Mouse (Mus musculus): ENCODE measurements around the gene Gas2.
A peak's percentile ranks its signal among the peaks of the same experiment; 100 is the strongest.

Gas2 gene

GRCm38 (mm10) chr7:51969379-51969778 is 107.6 kb downstream of the Gas2 start:
- H3K27me3 ChIP-seq (ENCODE audit: control insufficient read depth, insufficient read depth, low read length, poor library complexity, severe bottlenecking) = no peaks in the 10 kb centered on the region
- DNase-seq (ENCODE audit: low read depth, low spot score) = no peak
- H3K36me3 ChIP-seq (ENCODE audit: control insufficient read depth, insufficient read depth, low read length, poor library complexity, severe bottlenecking) = no peaks in the 10 kb centered on the region

GRCm38 (mm10) chr7:51972252-51972855 is 110.5 kb downstream of the Gas2 start:
- Histone ChIP-seq H3K27me3 (ENCODE audit: control insufficient read depth, insufficient read depth, low read length, poor library complexity, severe bottlenecking) (no peaks in the 10 kb centered on the region), H3K36me3 (ENCODE audit: control insufficient read depth, insufficient read depth, low read length, poor library complexity, severe bottlenecking) (no peaks in the 10 kb centered on the region)
- DNase-seq (ENCODE audit: low read depth, low spot score) = peak; percentile 41

GRCm38 (mm10) chr7:51973091-51973490 is 111.3 kb downstream of the Gas2 start:
- no peak for DNase-seq (ENCODE audit: low read depth, low spot score)
- Histone ChIP-seq H3K27me3 (ENCODE audit: control insufficient read depth, insufficient read depth, low read length, poor library complexity, severe bottlenecking) (no peaks in the 10 kb centered on the region), H3K36me3 (ENCODE audit: control insufficient read depth, insufficient read depth, low read length, poor library complexity, severe bottlenecking) (no peaks in the 10 kb centered on the region)

- Histone ChIP-seq H3K36me3 (ENCODE audit: control insufficient read depth, insufficient read depth, low read length, poor library complexity, severe bottlenecking) (no peaks in the 10 kb centered on the region), H3K27me3 (ENCODE audit: control insufficient read depth, insufficient read depth, low read length, poor library complexity, severe bottlenecking) (no peaks in the 10 kb centered on the region)
- no peak for DNase-seq (ENCODE audit: low read depth, low spot score)
These were observed 111.7 kb downstream of the Gas2 start for GRCm38 (mm10) chr7:51973526-51973925.

GRCm38 (mm10) chr7:51975181-51975580 is 113.4 kb downstream of the Gas2 start:
- no peak for DNase-seq (ENCODE audit: low read depth, low spot score)
- Histone ChIP-seq H3K27me3 (ENCODE audit: control insufficient read depth, insufficient read depth, low read length, poor library complexity, severe bottlenecking) (no peaks in the 10 kb centered on the region), H3K36me3 (ENCODE audit: control insufficient read depth, insufficient read depth, low read length, poor library complexity, severe bottlenecking) (no peaks in the 10 kb centered on the region)

GRCm38 (mm10) chr7:51979271-51979670 is 117.5 kb downstream of the Gas2 start:
- peak; percentile 4 for DNase-seq (ENCODE audit: low read depth, low spot score)
- Histone ChIP-seq H3K27me3 (ENCODE audit: control insufficient read depth, insufficient read depth, low read length, poor library complexity, severe bottlenecking) (no peaks in the 10 kb centered on the region), H3K36me3 (ENCODE audit: control insufficient read depth, insufficient read depth, low read length, poor library complexity, severe bottlenecking) (no peaks in the 10 kb centered on the region)

GRCm38 (mm10) chr7:51982303-51982702 is 120.5 kb downstream of the Gas2 start:
- no peak for DNase-seq (ENCODE audit: low read depth, low spot score)
- H3K36me3 ChIP-seq (ENCODE audit: control insufficient read depth, insufficient read depth, low read length, poor library complexity, severe bottlenecking) = no peaks in the 10 kb centered on the region
- H3K27me3 ChIP-seq (ENCODE audit: control insufficient read depth, insufficient read depth, low read length, poor library complexity, severe bottlenecking) = no peaks in the 10 kb centered on the region

GRCm38 (mm10) chr7:51985763-51986162 is 123.9 kb downstream of the Gas2 start:
- Histone ChIP-seq H3K27me3 (ENCODE audit: control insufficient read depth, insufficient read depth, low read length, poor library complexity, severe bottlenecking) (no peaks in the 10 kb centered on the region), H3K36me3 (ENCODE audit: control insufficient read depth, insufficient read depth, low read length, poor library complexity, severe bottlenecking) (no peaks in the 10 kb centered on the region)
- no peak for DNase-seq (ENCODE audit: low read depth, low spot score)

- no peak for DNase-seq (ENCODE audit: low read depth, low spot score)
- H3K36me3 ChIP-seq (ENCODE audit: control insufficient read depth, insufficient read depth, low read length, poor library complexity, severe bottlenecking) = no peaks in the 10 kb centered on the region
These were observed 125.1 kb downstream of the Gas2 start for GRCm38 (mm10) chr7:51986909-51987308.

GRCm38 (mm10) chr7:51991020-51991419 is 129.2 kb downstream of the Gas2 start:
- DNase-seq (ENCODE audit: low read depth, low spot score) = no peak

More at GRCm38 (mm10) chr7:51986909-51987308, 125.1 kb downstream of the Gas2 start:
- H3K27me3 ChIP-seq (ENCODE audit: control insufficient read depth, insufficient read depth, low read length, poor library complexity, severe bottlenecking) = no peaks in the 10 kb centered on the region

GRCm38 (mm10) chr7:52005511-52006295 is 143.9 kb downstream of the Gas2 start, which contains the start of gene Svip:
Svip (minus strand) TSS chr7:52006018.
- Histone ChIP-seq H3K27me3 (ENCODE audit: control insufficient read depth, insufficient read depth, low read length, poor library complexity, severe bottlenecking) (no peaks in the 10 kb centered on the region), H3K36me3 (ENCODE audit: control insufficient read depth, insufficient read depth, low read length, poor library complexity, severe bottlenecking) (no peaks in the 10 kb centered on the region)
- peak; percentile 87 for DNase-seq (ENCODE audit: low read depth, low spot score)

More at GRCm38 (mm10) chr7:51991020-51991419, 129.2 kb downstream of the Gas2 start:
- Histone ChIP-seq H3K36me3 (ENCODE audit: control insufficient read depth, insufficient read depth, low read length, poor library complexity, severe bottlenecking) (no peaks in the 10 kb centered on the region), H3K27me3 (ENCODE audit: control insufficient read depth, insufficient read depth, low read length, poor library complexity, severe bottlenecking) (0 out of 2 replicates have a peak, but pooled peaks cover 2% of the 10 kb centered on the region)

GRCm38 (mm10) chr7:52006296-52006630 is 144.4 kb downstream of the Gas2 start:
- H3K36me3 ChIP-seq (ENCODE audit: control insufficient read depth, insufficient read depth, low read length, poor library complexity, severe bottlenecking) = no peaks in the 10 kb centered on the region
- no peaks in the 10 kb centered on the region for H3K27me3 ChIP-seq (ENCODE audit: control insufficient read depth, insufficient read depth, low read length, poor library complexity, severe bottlenecking)
- DNase-seq (ENCODE audit: low read depth, low spot score) = no peak

GRCm38 (mm10) chr7:52007138-52007537 is 145.3 kb downstream of the Gas2 start:
- H3K27me3 ChIP-seq (ENCODE audit: control insufficient read depth, insufficient read depth, low read length, poor library complexity, severe bottlenecking) = no peaks in the 10 kb centered on the region
- no peak for DNase-seq (ENCODE audit: low read depth, low spot score)
- no peaks in the 10 kb centered on the region for H3K36me3 ChIP-seq (ENCODE audit: control insufficient read depth, insufficient read depth, low read length, poor library complexity, severe bottlenecking)

GRCm38 (mm10) chr7:52013457-52013856 is 151.6 kb downstream of the Gas2 start:
- Histone ChIP-seq H3K27me3 (ENCODE audit: control insufficient read depth, insufficient read depth, low read length, poor library complexity, severe bottlenecking) (no peaks in the 10 kb centered on the region), H3K36me3 (ENCODE audit: control insufficient read depth, insufficient read depth, low read length, poor library complexity, severe bottlenecking) (no peaks in the 10 kb centered on the region)
- DNase-seq (ENCODE audit: low read depth, low spot score) = no peak

GRCm38 (mm10) chr7:52015180-52015579 is 153.4 kb downstream of the Gas2 start:
- H3K36me3 ChIP-seq (ENCODE audit: control insufficient read depth, insufficient read depth, low read length, poor library complexity, severe bottlenecking) = no peaks in the 10 kb centered on the region
- no peaks in the 10 kb centered on the region for H3K27me3 ChIP-seq (ENCODE audit: control insufficient read depth, insufficient read depth, low read length, poor library complexity, severe bottlenecking)
- DNase-seq (ENCODE audit: low read depth, low spot score) = no peak
